Mouse (Mus musculus) heart, postnatal 0 days (tissue): Measurements from ENCODE around the gene Gria3.

ENCODE experiments used
- CTCF ChIP-seq: IDR thresholded peaks from 2 replicates; pipeline ENCODE4 v1.5.1; 2016; ENCODE audit warnings: antibody characterized with exemption, control low read depth, low read depth
- EP300 ChIP-seq: IDR thresholded peaks from 2 replicates; pipeline ENCODE4 v1.6.1; 2016; ENCODE audit warnings: antibody characterized with exemption, low read depth

GRCm38 (mm10) chrX:41633576-41633975, 232.9 kb downstream of the Gria3 start:
- TF ChIP-seq CTCF: no peak
- no peak for TF ChIP-seq EP300
